16 mouse cellular contexts compared by ENCODE assay signal in the genomic region with DNA sequence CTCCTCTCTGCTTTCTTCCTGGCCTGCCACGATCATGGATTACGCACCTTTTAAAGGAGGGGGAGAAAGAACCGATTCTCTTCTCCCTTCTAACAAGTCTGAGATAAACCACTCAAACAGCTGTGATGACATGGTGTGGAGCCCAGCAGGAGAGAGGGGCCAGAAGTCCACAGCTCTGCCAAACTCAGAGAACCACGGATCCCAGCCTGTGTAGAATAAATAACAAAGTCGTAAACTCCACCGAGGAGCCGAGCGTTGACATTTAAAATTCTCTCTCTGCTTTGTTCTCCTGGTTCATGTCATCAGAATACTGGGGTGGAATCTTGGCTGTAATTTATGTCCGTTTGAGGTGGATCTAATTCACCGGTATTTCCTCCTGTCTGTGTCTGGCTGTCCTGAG. TPM values are rescaled to one million over a fixed set of nuclear protein-coding genes. Genes with fewer than 3 reads are reported as not detected.
DNase-seq lines count a peak whose midpoint lies in the region; ATAC-seq and TF ChIP-seq lines count a peak whose summit lies in the region.
"Had no signal": no experiment of that assay in that cellular context is flagged by ENCODE, and none has a peak within 500 bp of the region (broad histone marks: within the 10 kb centered on the region; RNA-seq: fewer than 3 reads in every experiment).

No protein-coding gene starts in this region.

- H3K27ac ChIP-seq in intestine, embryonic 14.5 days (ENCODE audit: low read depth): peak overlapping the region; percentile 51
- no peak overlapping the region for H3K27ac ChIP-seq in intestine, postnatal 0 days (ENCODE audit: low read depth, low read length)
- H3K27ac ChIP-seq in embryonic facial prominence, embryonic 14.5 days (replicated peaks; ENCODE audit: low read depth, low read length): peak overlapping the region; percentile 44; the same call in 1 of the 2 replicates
- no peak overlapping the region for H3K27ac ChIP-seq in limb, embryonic 11.5 days (replicated peaks; ENCODE audit: low read depth, low read length)
- peak overlapping the region; percentile 73 for H3K27ac ChIP-seq in neural tube, embryonic 15.5 days (replicated peaks)
- no peak overlapping the region for H3K27ac ChIP-seq in forebrain, postnatal 0 days (ENCODE audit: low read depth, low read length)
- H3K27ac ChIP-seq: forebrain, embryonic 12.5 days had no signal

- no peak overlapping the region for H3K9ac ChIP-seq in intestine, embryonic 14.5 days (ENCODE audit: low read length)
- H3K9ac ChIP-seq in intestine, postnatal 0 days (ENCODE audit: low read depth, low read length): no peak overlapping the region
- no peak overlapping the region for H3K9ac ChIP-seq in embryonic facial prominence, embryonic 14.5 days (ENCODE audit: low read depth, low read length)
- H3K9ac ChIP-seq in limb, embryonic 11.5 days (ENCODE audit: low read length): peak overlapping the region; percentile 13; the same call in 1 of the 2 replicates
- H3K9ac ChIP-seq in neural tube, embryonic 15.5 days (replicated peaks): no peak overlapping the region
- H3K9ac ChIP-seq in forebrain, postnatal 0 days: no peak overlapping the region
- H3K9ac ChIP-seq: forebrain, embryonic 12.5 days had no signal

- H3K9me3 ChIP-seq in intestine, embryonic 14.5 days (ENCODE audit: control insufficient read depth, low read length): no peaks in the 10 kb centered on the region
- H3K9me3 ChIP-seq in intestine, postnatal 0 days (ENCODE audit: control insufficient read depth): no peaks in the 10 kb centered on the region
- H3K9me3 ChIP-seq in embryonic facial prominence, embryonic 14.5 days (ENCODE audit: control insufficient read depth, low read length): no peaks in the 10 kb centered on the region
- H3K9me3 ChIP-seq in limb, embryonic 11.5 days (ENCODE audit: control insufficient read depth, low read length): no peaks in the 10 kb centered on the region
- H3K9me3 ChIP-seq in neural tube, embryonic 15.5 days (replicated peaks): no peaks in the 10 kb centered on the region
- no peaks in the 10 kb centered on the region for H3K9me3 ChIP-seq in forebrain, postnatal 0 days (ENCODE audit: low read length)
- H3K9me3 ChIP-seq: forebrain, embryonic 12.5 days; G1E had no signal

- no peak for DNase-seq in intestine, embryonic 14.5 days (ENCODE audit: low spot score)
- no peak for DNase-seq in embryonic facial prominence, embryonic 14.5 days (ENCODE audit: low spot score)
- no peak for DNase-seq in limb, embryonic 11.5 days (ENCODE audit: low spot score)
- no peak for DNase-seq in adrenal gland, postnatal 36 days
- no peak for DNase-seq in forebrain, postnatal 0 days
- DNase-seq: adrenal gland, adult 8-10 months; cerebellum, adult 2 months; heart, adult 11 months; kidney, postnatal 14 days; liver; lung, adult 18-20 months; lung, postnatal 4 days had no signal

- 15% methylated on average over 10 of the region's 10 CpGs for WGBS in intestine, embryonic 14.5 days
- 28% methylated on average over 10 of the region's 10 CpGs for WGBS in intestine, postnatal 0 days
- 38% methylated on average over 10 of the region's 10 CpGs for WGBS in embryonic facial prominence, embryonic 14.5 days
- 28% methylated on average over 10 of the region's 10 CpGs for WGBS in limb, embryonic 11.5 days
- WGBS in neural tube, embryonic 15.5 days: 24% methylated on average over 10 of the region's 10 CpGs
- WGBS in forebrain, postnatal 0 days: 68% methylated on average over 10 of the region's 10 CpGs

- H3K27me3 ChIP-seq in intestine, embryonic 14.5 days (replicated peaks; ENCODE audit: control insufficient read depth, insufficient read depth, low read length): peaks cover 14% of the 10 kb centered on the region
- peaks cover 14% of the 10 kb centered on the region for H3K27me3 ChIP-seq in intestine, postnatal 0 days (replicated peaks; ENCODE audit: control insufficient read depth, insufficient read depth, low read length)
- no peaks in the 10 kb centered on the region for H3K27me3 ChIP-seq in embryonic facial prominence, embryonic 14.5 days (replicated peaks; ENCODE audit: control insufficient read depth, insufficient read depth, low read length)
- H3K27me3 ChIP-seq in limb, embryonic 11.5 days (ENCODE audit: control insufficient read depth, insufficient read depth, low read length): peaks cover 20% of the 10 kb centered on the region
- H3K27me3 ChIP-seq in neural tube, embryonic 15.5 days (replicated peaks): no peaks in the 10 kb centered on the region; the same call in 1 of the 2 replicates
- H3K27me3 ChIP-seq in forebrain, postnatal 0 days (ENCODE audit: insufficient read depth, low read length): no peaks in the 10 kb centered on the region

- no peaks in the 10 kb centered on the region for H3K36me3 ChIP-seq in intestine, embryonic 14.5 days (ENCODE audit: control insufficient read depth, insufficient read depth, low read length)
- no peaks in the 10 kb centered on the region for H3K36me3 ChIP-seq in intestine, postnatal 0 days (ENCODE audit: control insufficient read depth, insufficient read depth)
- H3K36me3 ChIP-seq in embryonic facial prominence, embryonic 14.5 days (ENCODE audit: control insufficient read depth, insufficient read depth, low read length): no peaks in the 10 kb centered on the region
- no peaks in the 10 kb centered on the region for H3K36me3 ChIP-seq in limb, embryonic 11.5 days (ENCODE audit: control insufficient read depth, insufficient read depth, low read length)
- H3K36me3 ChIP-seq in neural tube, embryonic 15.5 days: no peaks in the 10 kb centered on the region
- H3K36me3 ChIP-seq in forebrain, postnatal 0 days (ENCODE audit: insufficient read depth): no peaks in the 10 kb centered on the region
- H3K36me3 ChIP-seq: forebrain, embryonic 12.5 days; G1E had no signal

- TF ChIP-seq CTCF in intestine, postnatal 0 days (IDR thresholded peaks at IDR 0.05; ENCODE audit: low read depth): no peak
- TF ChIP-seq CTCF in forebrain, postnatal 0 days (IDR thresholded peaks at IDR 0.05; ENCODE audit: low read depth): no peak

- peak; percentile 64; the same call in 1 of the 2 replicates for ATAC-seq in intestine, embryonic 14.5 days (replicated peaks; ENCODE audit: low FRiP score, low TSS enrichment, low read depth)
- no peak for ATAC-seq in intestine, postnatal 0 days
- ATAC-seq in embryonic facial prominence, embryonic 14.5 days (ENCODE audit: low read depth): 0 out of 2 replicates have a peak, but pooled peaks have one; percentile 24
- no peak for ATAC-seq in limb, embryonic 11.5 days (ENCODE audit: insufficient number of reproducible peaks, low FRiP score, low TSS enrichment, low read depth)
- ATAC-seq in neural tube, embryonic 15.5 days (ENCODE audit: low FRiP score): no peak
- ATAC-seq in forebrain, postnatal 0 days: no peak

- H3K4me2 ChIP-seq in intestine, embryonic 14.5 days (ENCODE audit: low read length): no peak overlapping the region
- no peak overlapping the region for H3K4me2 ChIP-seq in intestine, postnatal 0 days (replicated peaks; ENCODE audit: low read depth)
- H3K4me2 ChIP-seq in embryonic facial prominence, embryonic 14.5 days (ENCODE audit: low read depth, low read length): no peak overlapping the region
- no peak overlapping the region for H3K4me2 ChIP-seq in limb, embryonic 11.5 days (ENCODE audit: low read depth, severe bottlenecking)
- H3K4me2 ChIP-seq in neural tube, embryonic 15.5 days: no peak overlapping the region
- no peak overlapping the region for H3K4me2 ChIP-seq in forebrain, postnatal 0 days (ENCODE audit: low read depth)
- H3K4me2 ChIP-seq: forebrain, embryonic 12.5 days had no signal

- no peak overlapping the region for H3K4me3 ChIP-seq in intestine, embryonic 14.5 days (ENCODE audit: low read depth, low read length)
- H3K4me3 ChIP-seq in intestine, postnatal 0 days (ENCODE audit: low read depth, low read length): no peak overlapping the region
- H3K4me3 ChIP-seq in embryonic facial prominence, embryonic 14.5 days (ENCODE audit: low read depth, low read length): no peak overlapping the region
- no peak overlapping the region for H3K4me3 ChIP-seq in limb, embryonic 11.5 days (ENCODE audit: low read depth, low read length)
- no peak overlapping the region for H3K4me3 ChIP-seq in neural tube, embryonic 15.5 days (replicated peaks)
- H3K4me3 ChIP-seq in forebrain, postnatal 0 days (ENCODE audit: low read depth, low read length): no peak overlapping the region
- H3K4me3 ChIP-seq: forebrain, embryonic 12.5 days had no signal

- peaks cover 31% of the 10 kb centered on the region for H3K4me1 ChIP-seq in intestine, embryonic 14.5 days (replicated peaks; ENCODE audit: control insufficient read depth, insufficient read depth, low read length)
- H3K4me1 ChIP-seq in intestine, postnatal 0 days (replicated peaks; ENCODE audit: control insufficient read depth, insufficient read depth, low read length): peaks cover 10% of the 10 kb centered on the region
- peaks cover 29% of the 10 kb centered on the region for H3K4me1 ChIP-seq in embryonic facial prominence, embryonic 14.5 days (ENCODE audit: control insufficient read depth, insufficient read depth, low read length)
- H3K4me1 ChIP-seq in limb, embryonic 11.5 days (ENCODE audit: control insufficient read depth, insufficient read depth, low read length): peaks cover 26% of the 10 kb centered on the region
- H3K4me1 ChIP-seq in neural tube, embryonic 15.5 days: peaks cover 46% of the 10 kb centered on the region
- H3K4me1 ChIP-seq in forebrain, postnatal 0 days (ENCODE audit: insufficient read depth): peaks cover 17% of the 10 kb centered on the region

RNA-seq across cellular contexts. Expression of a gene that starts 34.5 kb away (rescaled TPM):
- 12.6 and 13.8 TPM in 2 replicates for polyA plus RNA-seq in intestine, embryonic 14.5 days (2014; fragmentation: Nextera tagmentation; extraction: Ambion mirVana)
- 6.1 and 6.9 TPM in 2 replicates for polyA plus RNA-seq in intestine, postnatal 0 days (2015; fragmentation: Nextera tagmentation; extraction: Ambion mirVana)
- 15.2 and 16.3 TPM in 2 replicates for polyA plus RNA-seq in embryonic facial prominence, embryonic 14.5 days (2014; fragmentation: Nextera tagmentation; extraction: Ambion mirVana)
- 16.1 and 16.5 TPM in 2 replicates for polyA plus RNA-seq in limb, embryonic 11.5 days (2014; fragmentation: Nextera tagmentation; extraction: Ambion mirVana)
- 20.5 and 23.6 TPM in 2 replicates for polyA plus RNA-seq in neural tube, embryonic 15.5 days (2015; fragmentation: Nextera tagmentation; extraction: Ambion mirVana)
- total RNA-seq in adrenal gland, postnatal 36 days (2021): 10 to 100 TPM; 18.6 to 26.3 TPM
- total RNA-seq in forebrain, postnatal 0 days (2014; rRNA removed): 56.9 and 71.6 TPM in 2 replicates
- 13.1 and 19.9 TPM in 2 replicates for polyA plus RNA-seq in forebrain, postnatal 0 days (2015; fragmentation: Nextera tagmentation; extraction: Ambion mirVana)

Comparison
In these comparisons a context has a peak if more than half of its experiments do, and no peak if none do; other contexts are left out.
1. ATAC-seq: peak in intestine, embryonic 14.5 days (single experiment) and embryonic facial prominence, embryonic 14.5 days (single experiment); none in intestine, postnatal 0 days (single experiment), limb, embryonic 11.5 days (single experiment), neural tube, embryonic 15.5 days (single experiment) and forebrain, postnatal 0 days (single experiment).
2. H3K27ac ChIP-seq: peak in intestine, embryonic 14.5 days (single experiment), embryonic facial prominence, embryonic 14.5 days (single experiment) and neural tube, embryonic 15.5 days (single experiment); none in intestine, postnatal 0 days (single experiment), limb, embryonic 11.5 days (single experiment) and forebrain, postnatal 0 days (single experiment).